Mouse (Mus musculus) lung, postnatal 0 days (tissue): ENCODE measurements around the gene Dclk2.

Experiments used
- CTCF ChIP-seq: IDR thresholded peaks from 2 replicates; pipeline ENCODE4 v1.5.1; 2016; ENCODE audit warnings: antibody characterized with exemption, mild to moderate bottlenecking
- EP300 ChIP-seq: IDR thresholded peaks from 2 replicates; pipeline ENCODE4 v1.6.1; 2016; ENCODE audit warnings: antibody characterized with exemption, mild to moderate bottlenecking, control low read depth

DNA sequence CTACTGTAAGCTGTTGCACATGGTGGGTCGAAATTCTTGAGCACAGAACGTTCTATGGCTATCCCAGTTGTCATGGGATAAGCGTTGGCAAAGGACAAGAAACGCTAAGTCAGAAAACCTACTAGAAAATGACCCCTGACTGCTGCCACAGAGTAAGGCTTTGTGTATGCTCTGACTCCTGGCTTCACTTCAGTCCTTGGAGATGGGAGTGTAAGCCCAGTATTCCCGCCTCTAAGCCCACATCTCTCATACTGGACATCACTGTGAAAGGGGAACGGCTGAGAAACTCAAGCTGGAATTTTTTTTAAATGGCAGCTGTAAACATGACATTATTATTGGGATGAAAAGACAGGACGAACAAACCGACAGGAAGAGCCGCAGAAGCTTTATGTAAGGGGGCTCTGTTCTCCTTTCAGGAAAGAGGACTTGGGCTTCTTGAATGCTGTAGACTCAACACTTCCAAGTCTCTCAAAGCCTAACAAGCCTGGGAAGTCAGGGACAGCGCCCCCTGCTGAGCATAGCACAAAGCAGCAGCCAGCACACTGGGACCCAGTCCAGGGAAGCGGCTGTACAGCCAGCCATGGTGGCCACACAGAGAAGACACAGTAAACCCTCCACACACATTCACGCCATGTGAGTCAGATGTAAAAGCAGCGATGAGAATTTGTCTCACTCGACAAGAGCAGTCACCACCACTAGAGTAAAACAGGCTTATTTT lies 112.7 kb downstream of the Dclk2 start:
- TF ChIP-seq CTCF (peak; percentile 66), EP300 (no peak)
